Mouse (Mus musculus) 3134 (cell line): ENCODE results near the gene Dlgap1.

Source experiments
- DNase-seq: peaks from one replicate; pipeline ENCODE4 v3.0.0-alpha.2; 2011; ENCODE audit warnings: low spot score; ENCODE audit not compliant: insufficient read length; ENCODE audit errors: extremely low read depth

The Dlgap1 gene

DNA sequence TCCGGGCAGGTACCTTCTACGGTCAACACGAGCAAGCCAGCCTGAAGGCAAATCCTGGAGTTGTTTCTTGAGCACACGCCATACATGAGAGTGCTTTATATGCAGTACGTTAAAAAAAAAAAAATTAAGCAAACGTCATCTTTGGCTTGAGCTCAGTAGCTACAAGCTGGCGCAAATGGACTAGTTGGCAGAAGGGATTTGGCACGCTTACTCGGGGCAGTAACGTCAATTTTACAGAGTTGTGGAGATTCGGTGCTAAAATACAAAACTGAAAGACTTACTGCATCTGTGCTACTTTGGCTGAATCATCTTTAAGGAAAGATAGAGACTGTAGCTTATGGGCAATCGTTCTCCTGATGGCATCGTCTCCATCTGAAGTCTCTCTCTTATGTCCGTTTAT lies 474.1 kb downstream of the Dlgap1 start:
- no peak for DNase-seq

DNA sequence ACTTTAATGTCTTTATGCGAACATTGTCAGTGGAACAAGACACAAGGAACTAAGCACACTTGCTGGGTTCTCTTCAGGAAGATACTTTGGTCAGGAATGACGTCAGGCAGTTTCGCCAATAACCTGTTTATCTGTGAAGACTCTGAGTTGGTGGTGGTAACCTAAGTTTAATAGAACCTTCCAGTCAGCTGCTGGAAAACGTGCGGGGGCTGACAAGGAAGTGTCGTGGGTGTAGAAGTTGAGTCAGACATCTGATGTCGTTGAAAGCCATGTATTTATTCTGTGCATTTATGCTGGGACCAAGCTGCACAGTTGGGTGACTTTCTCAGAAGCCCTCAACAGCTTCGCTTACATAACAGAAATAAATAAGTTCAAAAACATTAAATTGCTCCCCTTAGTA lies 477.6 kb downstream of the Dlgap1 start:
- no peak for DNase-seq

DNA sequence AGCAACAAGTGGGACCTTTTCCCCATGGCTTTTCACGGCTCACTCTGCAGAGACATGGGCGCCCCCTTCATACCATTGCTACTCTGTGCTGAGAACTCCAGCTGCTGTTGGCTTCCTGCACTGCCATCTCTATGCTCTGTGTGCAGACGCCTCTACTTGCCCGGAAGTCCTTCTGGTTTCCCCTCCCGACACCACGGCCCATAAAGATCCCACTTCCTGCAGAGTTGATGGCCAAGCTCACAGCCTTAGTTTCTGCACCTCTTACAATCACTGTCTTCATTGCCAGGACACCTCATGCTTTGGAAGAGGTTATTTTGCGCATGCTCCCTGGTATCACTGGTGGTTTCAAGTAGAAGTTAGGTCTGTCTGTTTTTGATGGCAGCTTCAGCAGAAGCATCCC lies 486.2 kb downstream of the Dlgap1 start:
- no peak for DNase-seq

GRCm38 (mm10) chr17:70457103-70457502 lies 488.2 kb downstream of the Dlgap1 start:
- DNase-seq, result no peak

DNA sequence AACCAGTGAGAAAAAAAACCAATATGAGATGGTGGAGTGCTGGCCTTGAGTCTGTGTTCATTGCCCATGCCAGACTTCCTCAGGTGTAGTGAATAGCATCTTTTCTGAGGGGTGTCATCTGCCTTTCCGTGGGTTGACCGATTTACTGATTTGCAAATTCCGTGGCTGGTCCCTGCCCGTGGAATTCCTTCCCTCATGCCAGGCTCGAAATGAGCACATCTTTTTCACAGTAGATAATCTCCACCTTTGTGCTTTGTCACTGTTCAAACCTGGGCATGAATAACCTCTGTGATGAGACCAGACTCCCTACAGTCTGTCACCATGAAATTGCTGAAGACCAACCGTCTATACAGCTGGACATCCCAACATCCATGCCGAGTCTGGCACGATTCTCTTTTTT lies 493.4 kb downstream of the Dlgap1 start:
- DNase-seq, result no peak

- no peak for DNase-seq
These were observed 494.1 kb downstream of the Dlgap1 start for GRCm38 (mm10) chr17:70462771-70463491.

GRCm38 (mm10) chr17:70466413-70466812 lies 497.5 kb downstream of the Dlgap1 start:
- DNase-seq, result no peak

GRCm38 (mm10) chr17:70470970-70471371 lies 502.1 kb downstream of the Dlgap1 start:
- peak; percentile 10 for DNase-seq

DNA sequence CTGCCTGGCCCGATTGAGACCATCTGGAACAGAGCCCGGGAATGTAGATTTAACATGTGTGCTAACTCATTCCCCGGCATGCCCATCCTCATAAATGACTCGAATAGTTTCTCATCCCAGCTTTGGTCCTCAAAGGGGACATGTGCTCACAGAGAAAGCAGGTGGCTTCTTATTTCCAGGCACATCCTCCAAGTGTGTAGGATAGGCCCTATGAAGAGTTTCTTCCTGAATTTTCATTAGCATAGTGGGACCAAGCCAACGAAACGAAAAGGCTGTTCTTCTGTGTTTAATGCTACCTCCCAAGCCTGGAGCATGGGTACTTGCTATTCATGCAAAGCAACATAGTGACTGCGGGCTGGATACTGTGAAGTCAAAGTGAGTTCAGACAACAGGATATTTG lies 503.3 kb downstream of the Dlgap1 start:
- DNase-seq, result no peak

- no peak for DNase-seq
These were observed 505.0 kb downstream of the Dlgap1 start for GRCm38 (mm10) chr17:70473871-70474270.

DNA sequence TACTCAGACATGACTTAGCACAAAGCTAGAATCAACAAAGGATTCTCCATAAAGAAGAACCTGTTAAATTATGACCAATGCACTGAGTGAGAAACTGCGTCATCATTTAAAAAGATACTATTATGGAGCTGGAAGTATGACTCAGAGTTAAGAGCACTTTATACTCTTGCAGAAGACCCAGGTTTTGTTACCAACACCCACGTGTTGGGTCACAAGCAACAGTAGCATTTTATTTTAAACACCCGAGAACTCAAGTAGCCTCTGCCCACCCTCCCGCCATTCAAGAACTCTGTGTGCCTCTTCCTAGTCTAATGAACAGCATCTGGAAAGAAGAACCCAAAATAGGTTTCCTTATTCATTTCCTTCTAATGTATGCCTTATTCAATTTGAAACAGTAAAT lies 514.8 kb downstream of the Dlgap1 start:
- no peak for DNase-seq

GRCm38 (mm10) chr17:70485668-70486067 lies 516.8 kb downstream of the Dlgap1 start:
- no peak for DNase-seq

DNA sequence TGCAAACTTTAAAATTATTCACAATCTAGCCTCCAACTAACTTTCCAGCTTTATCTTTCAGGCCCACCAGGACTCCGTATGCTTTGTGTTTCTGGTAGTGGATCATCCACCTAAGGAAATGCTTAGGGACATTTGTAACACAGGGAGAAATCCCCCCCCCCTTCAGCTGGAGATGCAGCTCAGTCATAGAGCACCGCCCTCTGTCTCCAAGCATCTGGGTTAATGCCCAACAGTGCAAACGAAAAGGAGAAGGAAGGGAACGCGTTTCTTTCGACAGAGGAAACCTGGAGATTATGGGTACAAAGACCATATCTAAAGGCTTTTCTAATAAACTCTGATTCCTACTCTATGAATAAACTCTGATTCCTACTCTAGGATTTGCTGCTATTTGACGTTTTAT lies 517.4 kb downstream of the Dlgap1 start:
- DNase-seq, result no peak

- no peak for DNase-seq
These were observed 518.0 kb downstream of the Dlgap1 start for GRCm38 (mm10) chr17:70486831-70487230.

DNA sequence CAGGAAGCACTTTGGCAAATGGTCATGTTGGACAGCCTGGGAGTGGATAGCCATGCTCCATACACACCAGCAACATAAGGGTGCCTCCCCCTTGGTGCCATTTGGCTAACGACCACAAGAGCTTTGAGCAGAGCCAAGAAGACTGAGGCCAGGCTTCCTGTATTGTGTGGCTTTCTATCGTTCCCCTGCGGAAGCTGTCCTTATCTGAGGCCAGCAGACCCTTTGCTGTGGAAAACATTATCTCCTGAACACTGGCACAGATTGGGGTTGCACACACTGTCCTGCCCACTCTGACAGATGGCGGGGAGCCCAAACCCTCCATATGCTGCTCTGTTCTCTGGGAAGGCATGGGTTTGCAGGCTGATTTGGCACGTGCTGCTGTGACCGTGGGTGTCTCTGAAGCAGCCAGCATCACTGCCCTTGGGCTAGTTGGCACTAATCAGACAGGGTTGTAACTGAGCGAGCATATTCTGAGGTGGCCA lies 520.0 kb downstream of the Dlgap1 start:
- DNase-seq, result no peak

DNA sequence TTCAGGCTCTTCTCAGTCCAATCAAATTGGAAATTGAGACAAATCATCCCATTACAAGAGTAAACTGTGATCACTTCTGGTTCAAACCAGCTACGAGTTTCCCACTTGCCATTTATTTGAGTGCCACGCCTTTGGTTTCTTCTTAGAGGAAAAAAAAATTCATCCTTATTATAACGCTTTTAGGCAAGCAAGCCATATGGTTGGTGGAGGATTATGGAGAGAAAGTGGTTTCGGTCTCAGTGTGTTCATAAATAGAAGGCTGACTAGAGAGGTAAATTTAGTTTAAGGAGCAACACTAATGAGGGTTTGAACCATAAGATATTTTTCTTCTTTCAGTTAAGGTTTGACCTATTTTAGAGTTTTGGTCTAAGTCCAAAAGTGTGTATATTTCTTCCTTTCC lies 522.7 kb downstream of the Dlgap1 start:
- no peak for DNase-seq

GRCm38 (mm10) chr17:70494338-70494737 lies 525.5 kb downstream of the Dlgap1 start:
- DNase-seq, result no peak

DNA sequence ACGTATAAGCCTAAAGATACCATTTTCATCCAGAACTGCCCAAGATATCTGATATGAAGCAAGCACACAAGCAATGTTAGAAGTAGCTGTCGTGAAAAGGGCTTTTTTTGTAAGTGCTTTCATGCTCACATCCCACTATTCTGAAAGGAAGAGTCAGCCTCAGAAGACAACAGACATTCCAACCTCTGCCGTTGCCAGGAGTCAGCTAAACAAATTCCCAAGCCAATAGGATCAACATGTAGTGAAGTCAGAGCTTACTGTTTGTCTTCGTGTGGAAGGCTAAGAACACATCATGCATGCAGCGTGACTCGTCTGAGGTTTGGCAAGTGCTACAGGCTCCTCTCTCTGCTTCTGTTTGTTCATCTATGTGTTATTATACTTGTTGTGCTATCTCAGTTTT lies 529.4 kb downstream of the Dlgap1 start:
- peak; percentile 10 for DNase-seq

- peak; percentile 16 for DNase-seq
These were observed 533.1 kb downstream of the Dlgap1 start for GRCm38 (mm10) chr17:70501933-70502332.

DNA sequence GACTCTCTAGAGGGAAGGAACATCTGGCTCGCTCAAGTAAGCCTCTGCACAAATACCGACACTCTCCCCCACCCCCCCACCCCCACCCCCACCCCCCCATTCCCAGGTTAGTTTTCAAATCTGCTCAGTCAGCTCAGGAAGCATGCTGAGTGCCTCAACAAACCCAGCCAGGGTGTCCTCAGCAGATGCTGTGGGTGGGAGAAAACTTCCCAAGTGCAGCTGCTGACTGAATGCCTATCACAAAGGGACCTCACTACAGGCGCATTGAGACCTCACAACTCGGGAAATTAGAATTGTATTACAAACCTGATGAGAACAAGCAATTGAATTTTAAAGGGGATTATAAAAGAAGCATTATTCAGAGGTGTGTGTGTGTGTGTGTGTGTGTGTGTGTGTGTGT lies 538.9 kb downstream of the Dlgap1 start:
- no peak for DNase-seq

DNA sequence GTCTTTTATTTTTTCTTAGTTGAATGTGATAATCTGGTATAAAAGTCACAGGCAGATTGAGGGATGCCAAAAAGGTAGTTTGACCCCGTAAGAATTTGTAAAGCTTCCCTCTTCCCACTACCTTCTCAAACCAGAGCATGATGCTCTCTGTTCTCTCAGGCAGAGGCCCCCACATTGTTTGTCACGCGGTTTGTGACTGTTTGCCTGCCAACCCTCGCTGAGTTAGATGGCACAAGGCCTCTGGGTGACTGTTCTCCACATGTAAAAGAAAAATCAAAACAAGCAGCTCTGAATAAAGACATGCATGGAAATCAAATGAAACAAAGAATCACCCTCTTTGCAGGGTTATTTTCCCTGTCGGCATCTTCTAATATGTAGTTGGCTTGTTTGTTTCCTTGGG lies 541.6 kb downstream of the Dlgap1 start:
- no peak for DNase-seq

DNA sequence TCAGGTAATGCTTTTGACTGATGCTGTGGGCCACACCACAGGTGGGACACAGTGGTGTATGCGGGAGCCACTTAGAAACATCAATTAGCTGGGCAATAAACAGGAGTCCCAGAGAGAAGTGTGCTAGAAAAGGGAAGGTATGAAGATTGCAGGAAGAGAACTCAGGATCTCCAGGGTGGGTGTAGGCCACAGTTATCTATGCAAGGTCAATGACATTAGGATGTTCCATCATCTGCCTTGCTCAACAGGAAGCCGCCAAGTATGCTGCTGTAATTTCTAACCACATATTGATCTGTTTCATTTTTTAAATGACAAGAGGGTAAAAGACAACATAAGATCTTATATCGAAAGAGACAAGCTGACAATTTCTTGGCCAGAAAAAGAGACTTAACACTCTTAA lies 542.5 kb downstream of the Dlgap1 start:
- no peak for DNase-seq

- no peak for DNase-seq
These were observed 544.9 kb downstream of the Dlgap1 start for GRCm38 (mm10) chr17:70513736-70514135.
